Mouse (Mus musculus) kidney, adult 2 months (tissue): Measurements from ENCODE around the gene Cacna1b.

Source experiments
- CTCF ChIP-seq: fragments of 200-500 bp; conservative IDR thresholded peaks from 2 replicates; pipeline ENCODE4 v1.5.1; 2011; ENCODE audit warnings: low read depth, mild to moderate bottlenecking, control low read depth, low read length, moderate library complexity, mixed read lengths; ENCODE audit not compliant: insufficient read depth, insufficient read length
- POLR2A ChIP-seq: fragments of 200-500 bp; IDR thresholded peaks from one replicate; pipeline ENCODE4 v1.6.1; 2011; ENCODE audit warnings: low read depth, low read length, control low read depth

GRCm38 (mm10) chr2:24717461-24717860 is 45.5 kb downstream of the Cacna1b start:
- TF ChIP-seq CTCF = no peak
- TF ChIP-seq POLR2A = no peak
